Mouse (Mus musculus): ENCODE results near the gene Nrxn1. TPM values are rescaled to one million over a fixed set of nuclear protein-coding genes. Genes with fewer than 3 reads are reported as not detected.

The Nrxn1 gene
- total RNA-seq, 2 experiments from 2014 or later = 6.1 to 9.9 TPM

- no peak for ATAC-seq (replicated peaks; ENCODE audit: poor library complexity)
Observed at GRCm38 (mm10) chr17:90812485-90812884, 280.4 kb downstream of the Nrxn1 start.

- peak; percentile 98 for ATAC-seq (replicated peaks; ENCODE audit: poor library complexity)
Observed at GRCm38 (mm10) chr17:90809197-90810163, 283.4 kb downstream of the Nrxn1 start.

GRCm38 (mm10) chr17:90808256-90808655 lies 284.6 kb downstream of the Nrxn1 start:
- ATAC-seq (replicated peaks; ENCODE audit: poor library complexity) = peak; percentile 45

GRCm38 (mm10) chr17:90807199-90807598 lies 285.7 kb downstream of the Nrxn1 start:
- ATAC-seq (replicated peaks; ENCODE audit: poor library complexity) = no peak

DNA sequence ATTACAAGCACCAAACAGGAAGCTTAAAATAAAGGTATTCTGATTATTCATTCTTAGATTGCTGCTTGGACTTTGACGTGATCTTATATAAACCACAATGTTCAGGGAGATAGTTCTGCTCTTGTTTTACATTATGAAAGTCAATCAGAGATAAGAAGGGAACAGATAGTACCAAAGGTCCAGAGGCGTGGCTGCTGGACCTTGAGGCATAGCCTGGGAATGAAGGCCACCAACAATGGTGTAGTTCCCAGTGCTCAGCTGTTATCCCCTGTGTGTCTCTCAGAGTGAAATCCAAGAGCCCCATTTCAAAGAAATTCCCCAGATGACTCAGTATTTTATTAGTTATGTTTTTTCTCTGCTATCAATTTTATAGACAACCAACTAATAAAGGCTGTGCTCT lies 294.2 kb downstream of the Nrxn1 start:
- ATAC-seq (replicated peaks; ENCODE audit: poor library complexity) = no peak

DNA sequence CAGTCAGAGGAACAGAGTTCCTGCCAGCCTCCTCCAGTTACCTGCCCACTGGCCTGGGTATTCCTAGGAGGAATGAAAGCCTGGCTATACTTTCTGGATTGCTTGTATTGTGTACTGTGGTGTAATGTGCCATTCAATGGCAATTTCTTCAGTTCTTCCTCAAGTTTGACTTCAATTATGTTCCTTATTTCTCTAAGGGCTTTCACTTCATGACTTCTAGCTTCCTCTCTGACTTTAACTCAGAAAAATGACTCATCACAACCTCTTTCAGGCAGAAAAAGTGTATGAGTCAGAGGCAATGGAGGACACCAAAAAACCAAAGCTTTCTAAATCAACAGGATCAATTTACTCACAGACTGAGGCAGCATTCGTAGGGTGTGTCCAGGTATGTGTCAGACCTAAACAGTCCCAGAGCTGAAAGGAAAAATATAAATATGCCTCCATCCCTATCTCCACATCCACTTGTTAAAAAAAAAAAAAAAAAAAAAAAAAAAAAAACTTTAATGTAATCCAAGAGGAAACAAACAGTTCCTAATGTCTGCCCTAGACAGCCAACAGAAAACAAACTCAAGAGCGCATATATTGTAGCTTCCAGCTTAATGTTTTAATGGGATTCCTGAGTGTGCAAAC lies 295.1 kb downstream of the Nrxn1 start:
- ATAC-seq (replicated peaks; ENCODE audit: poor library complexity) = peak; percentile 88

- no peak for ATAC-seq (replicated peaks; ENCODE audit: poor library complexity)
Observed at GRCm38 (mm10) chr17:90796974-90797373, 295.9 kb downstream of the Nrxn1 start.

GRCm38 (mm10) chr17:90788491-90789127 lies 304.3 kb downstream of the Nrxn1 start:
- no peak for ATAC-seq (replicated peaks; ENCODE audit: poor library complexity)

DNA sequence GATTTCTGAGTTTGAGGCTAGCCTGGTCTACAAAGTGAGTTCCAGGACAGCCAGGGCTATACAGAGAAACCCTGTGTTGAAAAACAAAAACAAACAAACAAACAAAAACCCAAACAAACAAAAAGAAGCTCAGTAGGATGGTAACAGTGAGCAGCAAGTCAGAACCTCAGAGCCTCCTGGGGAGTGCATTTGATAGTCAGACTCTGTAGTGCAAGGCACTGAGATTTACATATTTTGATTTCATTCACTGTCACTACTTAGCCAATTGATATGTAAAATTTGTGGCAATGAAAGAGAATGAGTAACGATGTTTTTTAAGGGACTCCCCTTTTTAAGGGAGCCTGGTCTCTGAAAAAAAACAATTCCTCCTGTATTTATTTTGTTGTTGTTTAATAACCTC lies 304.8 kb downstream of the Nrxn1 start:
- ATAC-seq (replicated peaks; ENCODE audit: poor library complexity) = no peak

- ATAC-seq (replicated peaks; ENCODE audit: poor library complexity) = no peak
Observed at GRCm38 (mm10) chr17:90787121-90787788, 305.6 kb downstream of the Nrxn1 start.

DNA sequence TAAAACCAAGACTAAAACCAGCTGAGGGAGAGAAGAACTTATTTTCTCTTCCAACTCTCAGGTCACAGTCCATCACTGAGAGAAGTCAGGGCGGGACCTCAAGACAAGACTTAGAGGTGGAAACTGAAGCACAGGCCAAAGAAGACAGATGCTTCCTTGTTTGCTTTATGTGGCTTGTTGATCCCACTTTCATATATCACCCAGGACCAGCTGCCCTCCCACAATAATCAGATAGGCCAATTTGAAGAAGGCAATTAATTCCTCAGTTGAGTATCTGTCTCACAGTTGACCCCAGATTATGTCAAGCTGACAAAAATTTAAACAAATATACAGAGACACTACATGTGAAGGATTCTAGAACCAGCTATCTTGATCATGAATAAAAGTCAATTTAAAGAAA lies 312.4 kb downstream of the Nrxn1 start:
- ATAC-seq (replicated peaks; ENCODE audit: poor library complexity) = 0 out of 2 replicates have a peak, but pooled peaks have one; percentile 14

DNA sequence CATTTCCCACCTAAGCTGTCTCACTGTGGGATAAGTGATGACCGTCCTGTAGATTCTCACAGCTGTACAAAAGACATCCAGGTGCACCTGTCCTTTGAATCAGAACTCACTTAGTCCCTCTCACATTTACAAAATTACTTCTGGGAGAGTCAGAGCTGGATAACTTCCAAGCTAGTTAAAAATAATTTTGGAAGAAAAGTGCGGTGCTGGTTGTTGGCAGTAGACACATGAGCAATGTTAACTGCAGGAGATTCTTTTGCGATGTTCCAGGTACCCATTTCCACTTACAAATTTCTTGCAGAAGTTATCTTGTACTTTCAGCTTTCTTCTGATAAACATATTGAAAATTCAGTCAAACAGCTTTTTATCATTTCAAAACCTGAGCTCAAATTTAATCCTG lies 317.5 kb downstream of the Nrxn1 start:
- no peak for ATAC-seq (replicated peaks; ENCODE audit: poor library complexity)

DNA sequence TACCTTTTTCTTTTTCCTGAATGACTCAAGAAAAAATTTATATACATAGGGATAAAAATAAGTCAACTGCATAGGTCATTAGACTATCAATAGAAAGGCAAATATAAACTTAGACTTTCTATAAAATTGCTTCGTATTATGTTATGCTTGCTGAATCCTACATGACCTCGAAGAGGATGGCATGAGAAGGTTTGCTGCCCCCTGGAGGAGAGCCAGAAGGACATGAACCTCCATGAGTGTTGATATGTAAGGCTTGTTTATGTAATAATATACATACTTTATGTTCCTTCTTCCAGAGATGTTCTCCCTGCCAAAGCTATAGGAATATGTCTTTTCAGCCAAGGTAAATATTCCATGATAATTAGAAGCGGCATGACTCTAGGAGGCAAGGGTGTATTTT lies 319.6 kb downstream of the Nrxn1 start:
- ATAC-seq (replicated peaks; ENCODE audit: poor library complexity) = peak; percentile 57

GRCm38 (mm10) chr17:90768216-90768615 lies 324.7 kb downstream of the Nrxn1 start:
- no peak for ATAC-seq (replicated peaks; ENCODE audit: poor library complexity)

- no peak for ATAC-seq (replicated peaks; ENCODE audit: poor library complexity)
Observed at GRCm38 (mm10) chr17:90727124-90727523, 365.7 kb downstream of the Nrxn1 start.

- no peak for ATAC-seq (replicated peaks; ENCODE audit: poor library complexity)
Observed at GRCm38 (mm10) chr17:90704773-90705172, 388.1 kb downstream of the Nrxn1 start.

DNA sequence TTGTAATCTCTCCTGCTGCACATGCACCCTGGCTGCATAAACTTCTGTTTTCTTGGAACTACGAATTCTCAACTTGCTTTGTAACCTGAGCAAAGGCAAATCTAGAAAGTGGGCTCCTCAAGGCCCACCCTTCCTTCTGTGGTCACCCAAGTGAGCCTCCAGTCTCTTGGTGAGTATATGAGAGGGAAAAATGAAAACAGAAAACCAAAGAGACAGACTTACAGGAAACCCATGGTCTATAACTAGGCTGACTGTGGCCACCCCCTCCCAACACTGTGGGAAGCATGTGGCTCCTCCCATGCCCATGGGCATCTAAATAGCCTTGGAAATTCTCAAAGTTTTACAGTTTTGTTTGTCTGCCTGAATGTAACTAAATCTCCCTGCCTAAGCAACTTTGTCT lies 390.2 kb downstream of the Nrxn1 start:
- ATAC-seq (replicated peaks; ENCODE audit: poor library complexity) = peak; percentile 34; the same call in 1 of the 2 replicates

- no peak for ATAC-seq (replicated peaks; ENCODE audit: poor library complexity)
Observed at GRCm38 (mm10) chr17:90696071-90696800, 396.6 kb downstream of the Nrxn1 start.

- ATAC-seq (replicated peaks; ENCODE audit: poor library complexity) = no peak
Observed at GRCm38 (mm10) chr17:90695086-90695584, 397.7 kb downstream of the Nrxn1 start.

- no peak for ATAC-seq (replicated peaks; ENCODE audit: poor library complexity)
Observed at GRCm38 (mm10) chr17:90684172-90684571, 408.7 kb downstream of the Nrxn1 start.

Measured in megakaryocyte progenitor cell, adult 5-6 weeks (primary cell).